Mouse (Mus musculus) embryonic facial prominence, embryonic 11.5 days (tissue): ENCODE results near the gene Hadha. TPM values are rescaled to one million over a fixed set of nuclear protein-coding genes. Genes with fewer than 3 reads are reported as not detected.
A peak's percentile ranks its signal among the peaks of the same experiment; 100 is the strongest.

Experiments
- ATAC-seq: fragments of 200-750 bp; cut with Nextera tagmentation; replicated peaks from 2 replicates; pipeline ENCODE4 v1.8.0; 2017; ENCODE audit warnings: low read depth; ENCODE audit not compliant: insufficient number of reproducible peaks, low FRiP score, low TSS enrichment
- DNase-seq: peaks from one replicate; pipeline ENCODE4 v3.0.0-alpha.2; 2015; ENCODE audit warnings: low spot score
- H3K27ac ChIP-seq: fragments of 300-500 bp; sonication (generic); replicated peaks from 2 replicates; pipeline ENCODE4 v1.5.1; 2014; ENCODE audit warnings: mild to moderate bottlenecking, low read depth, low read length, control low read depth
- H3K27me3 ChIP-seq: fragments of 300-500 bp; sonication (generic); 2 replicates; pipeline ENCODE4 v1.6.1; 2014; ENCODE audit warnings: mild to moderate bottlenecking, low read length, moderate library complexity, mixed read lengths; ENCODE audit not compliant: control insufficient read depth, insufficient read depth
- H3K36me3 ChIP-seq: fragments of 300-500 bp; sonication (generic); replicated peaks from 2 replicates; pipeline ENCODE4 v1.6.1; 2014; ENCODE audit warnings: low read depth, mild to moderate bottlenecking, low read length, moderate library complexity, mixed read lengths; ENCODE audit not compliant: control insufficient read depth, insufficient read depth
- H3K4me1 ChIP-seq: fragments of 300-500 bp; sonication (generic); 2 replicates; pipeline ENCODE4 v1.6.1; 2014; ENCODE audit warnings: low read length, mixed read lengths; ENCODE audit not compliant: control insufficient read depth, insufficient read depth
- H3K4me2 ChIP-seq: fragments of 300-500 bp; sonication (generic); 2 replicates; pipeline ENCODE4 v1.6.1; 2014; ENCODE audit warnings: low read depth, mild to moderate bottlenecking, control low read depth, low read length, moderate library complexity
- H3K4me3 ChIP-seq: fragments of 300-500 bp; sonication (generic); 2 replicates; pipeline ENCODE4 v1.5.1; 2014; ENCODE audit warnings: low read depth, low read length, control low read depth
- H3K9ac ChIP-seq: fragments of 300-500 bp; sonication (generic); replicated peaks from 2 replicates; pipeline ENCODE4 v1.6.1; 2014; ENCODE audit warnings: mild to moderate bottlenecking, control low read depth, low read length
- H3K9me3 ChIP-seq: fragments of 300-500 bp; sonication (generic); replicated peaks from 2 replicates; pipeline ENCODE4 v1.6.1; 2016; ENCODE audit warnings: mild to moderate bottlenecking, low read length, inconsistent platforms, mixed read lengths; ENCODE audit not compliant: control insufficient read depth
- WGBS: fragments of 180-500 bp; shearing (Covaris S2); extraction: QIAGEN DNeasy Blood & Tissue Kit; methylation state at CpG from one replicate; pipeline ENCODE4 v1.1.7; 2014; 5-methylcytosine and 5-hydroxymethylcytosine counted together
- polyA plus RNA-seq: library from polyadenylated mRNA; unstranded; fragments of >200 nt; fragmentation: Nextera tagmentation; extraction: Ambion mirVana; gene quantifications from 2 replicates; pipeline ENCODE4 v1.2.1, GENCODE M21; 2014

Hadha gene
- polyA plus RNA-seq, 1 experiment from 2014 or later = 101 TPM

DNA sequence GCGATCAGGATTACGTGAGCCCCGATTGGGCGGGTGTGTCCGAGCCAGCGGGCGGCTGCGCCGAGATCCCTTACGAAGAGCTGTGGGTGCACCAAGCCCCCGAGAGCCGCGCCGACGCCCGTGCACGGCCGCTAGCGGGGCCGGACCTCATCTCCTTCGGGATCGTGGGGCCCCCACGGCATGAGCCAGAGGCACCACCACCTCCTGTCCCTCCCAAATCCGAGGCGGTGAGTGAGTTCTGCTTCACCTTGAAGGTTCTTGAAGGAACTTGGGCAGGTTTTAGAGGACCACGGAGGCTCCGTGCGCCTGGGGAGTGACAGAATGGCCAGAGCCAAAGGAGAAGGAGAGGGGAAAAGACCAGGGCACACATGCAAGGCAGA is 40.2 kb downstream of the Hadha start:
- DNase-seq (no peak), ATAC-seq (no peak)
- H3K27ac ChIP-seq = no peak overlapping the region

GRCm38 (mm10) chr5:30113881-30114760 is 40.8 kb downstream of the Hadha start:
- peak; percentile 92 for DNase-seq
- Histone ChIP-seq H3K36me3 (no peaks in the 10 kb centered on the region), H3K9me3 (no peaks in the 10 kb centered on the region), H3K9ac (peak overlapping the region; percentile 69), H3K4me1 (peaks cover 14% of the 10 kb centered on the region), H3K27me3 (peaks cover 13% of the 10 kb centered on the region), H3K27ac (no peak overlapping the region), H3K4me2 (peak overlapping the region; percentile 94), H3K4me3 (peak overlapping the region; percentile 55)
- ATAC-seq = peak; percentile 75
- WGBS = under 1% methylated on average over 101 of the region's 103 CpGs

More for the DNA sequence above, 40.2 kb downstream of the Hadha start:
- H3K4me3 ChIP-seq = peak overlapping the region; percentile 55
- H3K9me3 ChIP-seq = no peaks in the 10 kb centered on the region
- H3K4me1 ChIP-seq = peaks cover 14% of the 10 kb centered on the region
- peaks cover 13% of the 10 kb centered on the region for H3K27me3 ChIP-seq
- peak overlapping the region; percentile 94 for H3K4me2 ChIP-seq
- whole genome bisulfite sequencing = 2% methylated on average over 28 of the region's 28 CpGs
- H3K36me3 ChIP-seq = peaks cover 4% of the 10 kb centered on the region
- H3K9ac ChIP-seq = peak overlapping the region; percentile 69

GRCm38 (mm10) chr5:30112533-30113068 is 42.4 kb downstream of the Hadha start:
- no peak overlapping the region for H3K27ac ChIP-seq
- DNase-seq (no peak), ATAC-seq (no peak)
- H3K4me1 ChIP-seq = peaks cover 16% of the 10 kb centered on the region
- H3K9me3 ChIP-seq = no peaks in the 10 kb centered on the region
- 76% methylated on average over 3 of the region's 3 CpGs for WGBS
- no peaks in the 10 kb centered on the region for H3K36me3 ChIP-seq
- H3K9ac ChIP-seq = no peak overlapping the region
- H3K4me2 ChIP-seq = no peak overlapping the region
- H3K27me3 ChIP-seq = peaks cover 19% of the 10 kb centered on the region
- H3K4me3 ChIP-seq = no peak overlapping the region

DNA sequence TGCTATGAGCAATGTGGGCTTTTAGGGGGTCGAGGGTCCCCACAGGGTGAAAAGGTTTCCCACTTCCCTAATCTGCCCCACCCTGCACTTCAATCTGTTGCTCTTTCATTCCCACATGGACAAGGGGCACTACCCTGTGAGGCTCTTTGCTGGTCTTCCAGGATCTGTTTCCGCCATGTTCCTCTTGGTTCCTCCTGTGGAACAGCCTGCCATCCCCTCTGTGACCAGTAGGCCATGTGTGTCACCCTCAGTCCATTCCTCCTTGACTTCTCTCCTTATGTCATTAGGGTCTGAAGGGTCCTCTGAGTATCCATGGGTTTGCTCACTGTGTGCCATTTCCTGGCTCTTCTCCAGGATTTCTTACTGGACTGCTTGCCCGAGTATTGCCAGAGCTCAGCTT is 43.2 kb downstream of the Hadha start:
- Histone ChIP-seq H3K4me3 (no peak overlapping the region), H3K27me3 (peaks cover 20% of the 10 kb centered on the region), H3K9ac (no peak overlapping the region), H3K27ac (no peak overlapping the region), H3K4me1 (peaks cover 19% of the 10 kb centered on the region), H3K36me3 (no peaks in the 10 kb centered on the region), H3K9me3 (no peaks in the 10 kb centered on the region), H3K4me2 (no peak overlapping the region)
- no peak for ATAC-seq
- WGBS = 74% methylated on average over 3 of the region's 3 CpGs
- DNase-seq = no peak

DNA sequence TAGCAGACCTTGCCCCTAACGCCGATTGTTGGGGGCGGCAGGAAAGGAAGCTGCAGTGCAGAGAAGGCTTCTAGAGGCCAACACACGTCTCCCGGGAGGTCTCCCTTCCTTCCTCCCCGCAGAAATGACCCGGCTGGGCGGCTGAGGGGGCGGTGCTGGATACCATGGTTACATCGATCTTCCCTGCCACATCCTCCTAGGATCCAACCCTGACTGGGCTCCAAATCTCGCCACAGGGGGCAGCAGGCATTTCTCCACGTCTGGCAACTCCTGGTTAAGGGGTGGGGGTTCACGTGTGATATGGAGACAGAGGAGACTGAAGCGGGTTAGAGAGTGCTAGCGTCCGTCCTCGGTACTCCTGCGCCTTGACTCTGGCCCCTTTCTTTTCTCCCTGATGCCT is 43.8 kb downstream of the Hadha start:
- peak overlapping the region; percentile 3; the same call in 1 of the 2 replicates for H3K4me3 ChIP-seq
- ATAC-seq (peak; percentile 31; the same call in 1 of the 2 replicates), DNase-seq (peak; percentile 82)
- peaks cover 25% of the 10 kb centered on the region for H3K27me3 ChIP-seq
- H3K4me2 ChIP-seq = peak overlapping the region; percentile 41
- H3K27ac ChIP-seq = 0 out of 2 replicates have a peak overlapping the region, but pooled peaks have one; percentile 10
- no peaks in the 10 kb centered on the region for H3K36me3 ChIP-seq
- no peaks in the 10 kb centered on the region for H3K9me3 ChIP-seq
- peaks cover 20% of the 10 kb centered on the region for H3K4me1 ChIP-seq
- H3K9ac ChIP-seq = no peak overlapping the region; the same call in none of the 2 replicates
- WGBS = 1% methylated on average over 18 of the region's 18 CpGs

GRCm38 (mm10) chr5:30110371-30111060 is 44.4 kb downstream of the Hadha start:
- no peaks in the 10 kb centered on the region for H3K9me3 ChIP-seq
- H3K4me1 ChIP-seq = peaks cover 26% of the 10 kb centered on the region
- peak overlapping the region; percentile 3; the same call in 1 of the 2 replicates for H3K4me3 ChIP-seq
- peaks cover 31% of the 10 kb centered on the region for H3K27me3 ChIP-seq
- peak overlapping the region; percentile 41 for H3K4me2 ChIP-seq
- H3K27ac ChIP-seq = 0 out of 2 replicates have a peak overlapping the region, but pooled peaks have one; percentile 10
- H3K36me3 ChIP-seq = no peaks in the 10 kb centered on the region
- DNase-seq (peak; percentile 18), ATAC-seq (no peak; the same call in 1 of the 2 replicates)
- H3K9ac ChIP-seq = no peak overlapping the region; the same call in 1 of the 2 replicates
- 4% methylated on average over 22 of the region's 22 CpGs for WGBS

GRCm38 (mm10) chr5:30109899-30110298 is 45.1 kb downstream of the Hadha start:
- no peak overlapping the region for H3K4me2 ChIP-seq
- no peak overlapping the region for H3K4me3 ChIP-seq
- DNase-seq = no peak
- ATAC-seq = no peak
- H3K9ac ChIP-seq = no peak overlapping the region
- H3K4me1 ChIP-seq = peaks cover 30% of the 10 kb centered on the region
- H3K9me3 ChIP-seq = no peaks in the 10 kb centered on the region
- WGBS = 36% methylated on average over 2 of the region's 2 CpGs
- no peaks in the 10 kb centered on the region for H3K36me3 ChIP-seq
- H3K27ac ChIP-seq = no peak overlapping the region
- H3K27me3 ChIP-seq = peaks cover 38% of the 10 kb centered on the region
